Mouse (Mus musculus): Measurements from ENCODE around the gene Zfp319. TPM values are rescaled to one million over a fixed set of nuclear protein-coding genes. Genes with fewer than 3 reads are reported as not detected.

The Zfp319 gene
- 16.6 and 19.1 TPM in 2 replicates for polyA plus RNA-seq (2012; rRNA removed)

GRCm38 (mm10) chr8:95331720-95332436, at the start of gene Zfp319, which contains the start of gene Usb1:
Gene Zfp319 (minus strand): TSS chr8:95331950.
Gene Usb1 (plus strand): TSS chr8:95332284.

GRCm38 (mm10) chr8:95352151-95352870, 20.6 kb upstream of the Zfp319 start, which contains the start of gene Mmp15:
Gene Mmp15 (plus strand): TSS chr8:95352268.

GRCm38 (mm10) chr8:95310342-95310970, 21.3 kb downstream of the Zfp319 start, which contains the start of gene Tepp:
Gene Tepp (plus strand): TSS chr8:95310566.

GRCm38 (mm10) chr8:95306431-95306830, 25.3 kb downstream of the Zfp319 start, which contains the start of gene Cngb1:
Gene Cngb1 (minus strand): TSS chr8:95306585.

Other genes starting within 250 kb of the Zfp319 start
- 38.4 and 40.3 TPM in 2 replicates for gene Kifc3, start 129.1 kb downstream of the Zfp319 start, polyA plus RNA-seq (2012; rRNA removed)
- 0.74 and 0.76 TPM in 2 replicates for gene Cngb1, start 25.4 kb downstream of the Zfp319 start, polyA plus RNA-seq (2012; rRNA removed)
- 3.5 and 4.3 TPM in 2 replicates for gene Tepp, start 21.4 kb downstream of the Zfp319 start, polyA plus RNA-seq (2012; rRNA removed)
- gene Usb1, start 334 bp upstream of the Zfp319 start, polyA plus RNA-seq (2012; rRNA removed) = 42.3 and 42.5 TPM in 2 replicates
- gene Mmp15, start 20.3 kb upstream of the Zfp319 start, polyA plus RNA-seq (2012; rRNA removed) = 16.5 and 17.2 TPM in 2 replicates
- gene Cfap20, start 102.9 kb upstream of the Zfp319 start, polyA plus RNA-seq (2012; rRNA removed) = 126 and 138 TPM in 2 replicates
- gene Csnk2a2, start 158.1 kb upstream of the Zfp319 start, polyA plus RNA-seq (2012; rRNA removed) = 46.9 and 47.1 TPM in 2 replicates
- 1.5 and 2.1 TPM in 2 replicates for gene Ccdc113, start 202.1 kb upstream of the Zfp319 start, polyA plus RNA-seq (2012; rRNA removed)
- gene Prss54, start 244.4 kb upstream of the Zfp319 start, polyA plus RNA-seq (2012; rRNA removed) = not detected in 2 replicates